Mouse (Mus musculus) kidney, adult 2 months (tissue): ENCODE data around the gene Gsk3b.

Source experiments
- CTCF ChIP-seq: fragments of 200-500 bp; conservative IDR thresholded peaks from 2 replicates; pipeline ENCODE4 v1.5.1; 2011; ENCODE audit warnings: low read depth, mild to moderate bottlenecking, control low read depth, low read length, moderate library complexity, mixed read lengths; ENCODE audit not compliant: insufficient read depth, insufficient read length
- POLR2A ChIP-seq: fragments of 200-500 bp; IDR thresholded peaks from one replicate; pipeline ENCODE4 v1.6.1; 2011; ENCODE audit warnings: low read depth, low read length, control low read depth

DNA sequence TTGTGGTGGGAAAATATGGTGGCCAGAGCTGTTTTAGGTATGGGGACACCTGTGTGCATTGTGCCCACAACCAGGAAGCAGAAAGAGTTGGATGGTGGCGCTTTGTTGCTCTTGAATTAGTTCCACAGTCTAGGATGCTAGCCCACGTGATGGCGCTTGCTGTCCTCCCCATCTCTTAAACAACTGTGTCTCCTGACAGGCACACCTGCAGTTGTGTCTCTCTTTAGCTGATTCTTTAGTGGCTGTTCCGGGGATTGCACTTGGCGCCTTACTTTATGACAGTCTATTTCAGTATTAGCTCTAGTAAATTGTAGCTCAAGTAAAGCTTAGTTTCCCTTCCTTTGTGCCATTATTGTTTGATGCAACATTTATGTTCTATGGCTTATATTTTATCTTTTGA is 80.2 kb downstream of the Gsk3b start:
- TF ChIP-seq POLR2A (no peak), CTCF (no peak)
